ENCODE assay signal across 13 mouse cellular contexts in genomic region chr9:43011061-43011460, GRCm38 (mm10).
DNase-seq lines count a peak whose midpoint lies in the region; ATAC-seq and TF ChIP-seq lines count a peak whose summit lies in the region.
"Had no signal": no experiment of that assay in that cellular context is flagged by ENCODE, and none has a peak within 500 bp of the region (broad histone marks: within the 10 kb centered on the region; RNA-seq: fewer than 3 reads in every experiment).

No protein-coding gene starts in this region.

- peak overlapping the region; percentile 51 for H3K4me2 ChIP-seq in myocyte (ENCODE audit: low read depth)
- H3K4me2 ChIP-seq in liver, postnatal 0 days (ENCODE audit: low read depth, low read length) = no peak overlapping the region
- H3K4me2 ChIP-seq: embryonic facial prominence, embryonic 15.5 days; limb, embryonic 15.5 days had no signal

- H3K27ac ChIP-seq in liver, postnatal 0 days (ENCODE audit: low read depth) = no peak overlapping the region
- H3K27ac ChIP-seq: embryonic facial prominence, embryonic 15.5 days; limb, embryonic 15.5 days had no signal

- peak; percentile 32 to 57 for DNase-seq in layer of hippocampus, adult 18-20 months (ENCODE audit: low spot score in 2 of 2)
- DNase-seq in layer of hippocampus, postnatal 14 days (ENCODE audit: low spot score in 2 of 2) = no peak
- DNase-seq in Muller cell, postnatal 12 days (ENCODE audit: inconsistent ontology term) = peak; percentile 90
- DNase-seq in brain, adult 2 months (ENCODE audit: low read depth, low spot score) = peak; percentile 90
- no peak for DNase-seq in ovary, adult 18-20 months (ENCODE audit: low spot score)
- no peak for DNase-seq in neural tube, embryonic 10.5 days (ENCODE audit: extremely low spot score, low spot score)
- no peak for DNase-seq in liver, postnatal 0 days
- DNase-seq: cerebellum, adult 9-11 months; gastrocnemius, postnatal 14 days had no signal

- no peak for ATAC-seq in liver, postnatal 0 days
- ATAC-seq: intestine, postnatal 0 days had no signal

- no peaks in the 10 kb centered on the region for H3K9me3 ChIP-seq in liver, postnatal 0 days (ENCODE audit: low read length)
- H3K9me3 ChIP-seq: embryonic facial prominence, embryonic 15.5 days; limb, embryonic 15.5 days had no signal

- no peak for TF ChIP-seq EP300 in liver, postnatal 0 days (IDR thresholded peaks at IDR 0.05; ENCODE audit: low read depth)

- H3K4me1 ChIP-seq in liver, postnatal 0 days (ENCODE audit: insufficient read depth) = no peaks in the 10 kb centered on the region
- H3K4me1 ChIP-seq: embryonic facial prominence, embryonic 15.5 days; limb, embryonic 15.5 days had no signal

- peaks cover 8% of the 10 kb centered on the region for H3K36me3 ChIP-seq in myocyte (ENCODE audit: control insufficient read depth, insufficient read depth)
- peaks cover 27% of the 10 kb centered on the region for H3K36me3 ChIP-seq in liver, postnatal 0 days (replicated peaks; ENCODE audit: insufficient read depth, low read length)

- 70% methylated on average over 4 of the region's 4 CpGs for WGBS in liver, postnatal 0 days (ENCODE audit: insufficient replicate concordance)

- no peak for TF ChIP-seq POLR2A in myocyte (IDR thresholded peaks at IDR 0.05; ENCODE audit: insufficient read length, low read depth)

- no peak for TF ChIP-seq CTCF in liver, postnatal 0 days (IDR thresholded peaks at IDR 0.05; ENCODE audit: low read depth)

- no peaks in the 10 kb centered on the region for H3K27me3 ChIP-seq in myocyte (ENCODE audit: control insufficient read depth, insufficient read depth, insufficient read length)
- H3K27me3 ChIP-seq in liver, postnatal 0 days (ENCODE audit: insufficient read depth, low read length) = no peaks in the 10 kb centered on the region
- H3K27me3 ChIP-seq: embryonic facial prominence, embryonic 15.5 days; limb, embryonic 15.5 days had no signal

- no peaks in the 10 kb centered on the region for H3K79me2 ChIP-seq in myocyte (ENCODE audit: control insufficient read depth, insufficient read depth)

- no peak overlapping the region for H3ac ChIP-seq in myocyte (ENCODE audit: control insufficient read depth, insufficient read length)

- no peak overlapping the region for H3K9ac ChIP-seq in liver, postnatal 0 days (replicated peaks)
- H3K9ac ChIP-seq: embryonic facial prominence, embryonic 15.5 days; limb, embryonic 15.5 days had no signal

- no peak overlapping the region for H3K4me3 ChIP-seq in myocyte
- no peak overlapping the region for H3K4me3 ChIP-seq in liver, postnatal 0 days (ENCODE audit: low read depth, low read length)
- H3K4me3 ChIP-seq: embryonic facial prominence, embryonic 15.5 days; limb, embryonic 15.5 days had no signal

TF ChIP-seq in myocyte, 11 proteins besides CTCF, POLR2A, EP300 and RAD21:
- TF ChIP-seq CEBPB (IDR thresholded peaks at IDR 0.05; ENCODE audit: insufficient read depth, poor library complexity, severe bottlenecking) = peak; percentile 71
- no peak for TF ChIP-seq TCF3 (IDR thresholded peaks at IDR 0.05; ENCODE audit: insufficient read length, low read depth)

Comparison
In these comparisons a context has a peak if more than half of its experiments do, and no peak if none do; other contexts are left out.
1. DNase-seq: peak in layer of hippocampus, adult 18-20 months (2 of 2), Muller cell, postnatal 12 days (single experiment) and brain, adult 2 months (single experiment); none in layer of hippocampus, postnatal 14 days (0 of 2), ovary, adult 18-20 months (single experiment), neural tube, embryonic 10.5 days (single experiment) and liver, postnatal 0 days (single experiment).